Mouse (Mus musculus): ENCODE data around the gene Plch2. TPM values are rescaled to one million over a fixed set of nuclear protein-coding genes. Genes with fewer than 3 reads are reported as not detected.
A peak's percentile ranks its signal among the peaks of the same experiment; 100 is the strongest.

Gene Plch2
- polyA plus RNA-seq, 1 experiment from 2014 or later: 3.1 TPM

- ATAC-seq (ENCODE audit: low FRiP score, low TSS enrichment): no peak
- H3K27me3 ChIP-seq (ENCODE audit: control insufficient read depth, insufficient read depth, low read length): 0 out of 2 replicates have a peak, but pooled peaks cover 3% of the 10 kb centered on the region
- 41% methylated on average over 14 of the region's 14 CpGs for whole genome bisulfite sequencing
- H3K36me3 ChIP-seq (ENCODE audit: control insufficient read depth, insufficient read depth, low read length): no peaks in the 10 kb centered on the region
- H3K27ac ChIP-seq (ENCODE audit: low read depth, low read length): no peak overlapping the region
- no peaks in the 10 kb centered on the region for H3K9me3 ChIP-seq (ENCODE audit: control insufficient read depth, low read length)
- H3K4me1 ChIP-seq (ENCODE audit: control insufficient read depth, insufficient read depth, low read length): peaks cover 8% of the 10 kb centered on the region
- no peak overlapping the region for H3K4me3 ChIP-seq (ENCODE audit: low read length)
- H3K9ac ChIP-seq (ENCODE audit: low read depth, low read length): no peak overlapping the region
- no peak overlapping the region for H3K4me2 ChIP-seq (replicated peaks; ENCODE audit: low read depth, low read length)
These were observed 42.3 kb downstream of the Plch2 start for GRCm38 (mm10) chr4:155014244-155014643.

DNA sequence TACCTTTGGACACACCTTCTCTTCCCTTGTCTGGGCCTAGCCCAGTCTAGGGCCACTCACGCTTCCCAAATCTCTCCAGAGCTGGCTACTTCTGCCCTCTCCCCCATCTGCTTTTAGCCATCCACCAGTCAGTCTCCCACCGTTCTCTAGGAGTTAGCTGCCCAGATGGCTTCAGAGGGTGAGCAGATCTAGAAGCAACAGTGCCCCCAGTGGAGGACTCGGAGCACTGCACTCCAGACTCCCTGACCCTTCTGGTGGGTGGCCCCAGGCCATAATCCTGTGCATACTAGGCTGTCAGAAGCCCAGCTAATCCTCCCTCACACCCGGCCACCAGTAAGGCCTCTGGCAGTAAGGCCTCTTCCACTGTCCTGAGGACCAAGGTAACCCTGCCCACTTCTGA, 43.8 kb downstream of the Plch2 start:
- Histone ChIP-seq H3K9ac (ENCODE audit: low read depth, low read length) (no peak overlapping the region), H3K4me1 (ENCODE audit: control insufficient read depth, insufficient read depth, low read length) (no peaks in the 10 kb centered on the region), H3K27ac (ENCODE audit: low read depth, low read length) (no peak overlapping the region), H3K9me3 (ENCODE audit: control insufficient read depth, low read length) (no peaks in the 10 kb centered on the region), H3K36me3 (ENCODE audit: control insufficient read depth, insufficient read depth, low read length) (no peaks in the 10 kb centered on the region), H3K4me2 (replicated peaks; ENCODE audit: low read depth, low read length) (no peak overlapping the region), H3K4me3 (ENCODE audit: low read length) (no peak overlapping the region), H3K27me3 (ENCODE audit: control insufficient read depth, insufficient read depth, low read length) (0 out of 2 replicates have a peak, but pooled peaks cover 3% of the 10 kb centered on the region)
- WGBS: 9% methylated on average over 4 of the region's 4 CpGs
- ATAC-seq (ENCODE audit: low FRiP score, low TSS enrichment): peak; percentile 41; the same call in 1 of the 2 replicates

DNA sequence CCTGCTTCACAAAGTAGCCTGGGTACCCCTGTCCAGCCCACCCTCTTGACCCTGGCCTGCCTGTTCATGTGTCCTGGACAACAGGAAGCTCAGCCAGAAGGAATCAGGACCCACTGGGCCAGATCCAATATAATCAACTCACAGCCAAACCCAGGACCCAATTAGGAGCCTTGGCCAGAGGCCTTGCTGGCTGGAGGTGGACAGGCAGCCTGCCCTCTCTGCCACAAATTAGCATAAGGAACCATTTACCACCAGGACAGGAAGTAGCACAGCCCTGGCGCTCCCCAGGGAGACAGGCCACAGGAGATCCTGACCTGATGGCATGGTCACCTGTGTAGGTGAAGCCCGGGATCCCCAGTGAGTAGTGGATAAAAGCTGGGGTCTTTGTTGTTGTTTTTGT, 44.5 kb downstream of the Plch2 start:
- ATAC-seq (ENCODE audit: low FRiP score, low TSS enrichment): no peak
- WGBS: 67% methylated on average over 2 of the region's 2 CpGs

DNA sequence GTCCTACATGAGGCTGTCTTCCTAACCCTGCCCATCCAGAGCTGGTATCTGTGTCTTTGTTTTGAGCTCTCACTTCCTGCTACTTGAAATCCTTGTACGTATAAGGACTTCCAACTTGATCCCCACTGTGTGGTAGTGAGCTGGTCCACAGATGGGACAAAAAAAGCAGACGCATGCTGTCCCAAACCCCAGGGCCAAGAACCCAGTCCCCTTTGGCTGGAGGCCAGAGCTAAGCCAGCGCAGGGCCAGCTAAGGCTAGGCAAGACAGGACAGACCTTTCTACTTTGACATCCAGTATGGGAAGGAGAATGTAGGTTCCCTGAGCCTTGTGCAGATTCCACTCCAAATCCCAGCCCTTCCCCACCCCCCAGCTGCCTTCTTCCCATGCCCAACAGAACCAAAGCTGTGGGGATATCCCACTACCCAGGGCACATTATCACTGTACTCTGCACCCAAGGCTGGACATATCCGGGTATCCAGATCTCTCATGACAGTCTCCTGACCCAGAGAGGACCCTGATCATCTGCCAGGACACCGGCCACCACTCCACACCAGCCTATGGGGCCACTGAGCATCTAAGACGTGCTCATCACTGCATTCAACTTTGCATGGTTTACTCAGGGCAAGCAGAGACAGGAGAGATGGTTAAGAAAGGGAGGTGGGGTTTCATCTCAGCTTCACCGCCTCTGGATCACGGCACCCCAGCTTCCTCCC, 45.1 kb downstream of the Plch2 start:
- Histone ChIP-seq H3K27me3 (ENCODE audit: control insufficient read depth, insufficient read depth, low read length) (0 out of 2 replicates have a peak, but pooled peaks cover 3% of the 10 kb centered on the region), H3K9ac (ENCODE audit: low read depth, low read length) (no peak overlapping the region), H3K9me3 (ENCODE audit: control insufficient read depth, low read length) (no peaks in the 10 kb centered on the region), H3K4me2 (replicated peaks; ENCODE audit: low read depth, low read length) (no peak overlapping the region), H3K4me3 (ENCODE audit: low read length) (no peak overlapping the region), H3K4me1 (ENCODE audit: control insufficient read depth, insufficient read depth, low read length) (0 out of 2 replicates have a peak, but pooled peaks cover 3% of the 10 kb centered on the region), H3K36me3 (ENCODE audit: control insufficient read depth, insufficient read depth, low read length) (no peaks in the 10 kb centered on the region), H3K27ac (ENCODE audit: low read depth, low read length) (no peak overlapping the region)
- ATAC-seq (ENCODE audit: low FRiP score, low TSS enrichment): no peak
- WGBS: 85% methylated on average over 8 of the region's 8 CpGs

More for the DNA sequence above, 44.5 kb downstream of the Plch2 start:
- Histone ChIP-seq H3K9me3 (ENCODE audit: control insufficient read depth, low read length) (no peaks in the 10 kb centered on the region), H3K4me2 (replicated peaks; ENCODE audit: low read depth, low read length) (no peak overlapping the region), H3K27me3 (ENCODE audit: control insufficient read depth, insufficient read depth, low read length) (0 out of 2 replicates have a peak, but pooled peaks cover 3% of the 10 kb centered on the region), H3K4me3 (ENCODE audit: low read length) (no peak overlapping the region), H3K9ac (ENCODE audit: low read depth, low read length) (no peak overlapping the region), H3K4me1 (ENCODE audit: control insufficient read depth, insufficient read depth, low read length) (0 out of 2 replicates have a peak, but pooled peaks cover 3% of the 10 kb centered on the region), H3K27ac (ENCODE audit: low read depth, low read length) (no peak overlapping the region), H3K36me3 (ENCODE audit: control insufficient read depth, insufficient read depth, low read length) (no peaks in the 10 kb centered on the region)

DNA sequence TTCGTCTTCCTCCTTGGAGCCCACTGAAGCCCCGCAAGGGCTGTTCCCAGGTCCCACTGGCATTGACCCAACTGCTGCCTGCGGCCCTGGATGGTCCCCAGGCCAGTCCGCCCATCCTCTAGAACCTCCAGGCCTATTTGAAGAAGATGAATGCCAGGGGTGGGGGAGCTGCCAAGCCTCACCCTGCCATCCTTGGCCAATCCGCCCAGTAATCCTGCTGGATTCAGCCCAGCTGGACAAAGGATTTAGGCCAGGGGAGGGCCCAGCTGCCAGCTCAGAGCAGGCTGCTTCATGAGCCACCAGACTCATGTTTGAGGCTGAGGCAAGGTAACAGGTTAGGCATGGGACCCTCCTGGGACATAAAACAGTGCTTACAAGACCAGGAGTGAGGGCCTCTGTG, 45.7 kb downstream of the Plch2 start:
- WGBS: 94% methylated on average over 5 of the region's 5 CpGs
- Histone ChIP-seq H3K4me1 (ENCODE audit: control insufficient read depth, insufficient read depth, low read length) (0 out of 2 replicates have a peak, but pooled peaks cover 3% of the 10 kb centered on the region), H3K27me3 (ENCODE audit: control insufficient read depth, insufficient read depth, low read length) (0 out of 2 replicates have a peak, but pooled peaks cover 3% of the 10 kb centered on the region), H3K4me3 (ENCODE audit: low read length) (no peak overlapping the region), H3K9ac (ENCODE audit: low read depth, low read length) (no peak overlapping the region), H3K9me3 (ENCODE audit: control insufficient read depth, low read length) (no peaks in the 10 kb centered on the region), H3K4me2 (replicated peaks; ENCODE audit: low read depth, low read length) (no peak overlapping the region), H3K27ac (ENCODE audit: low read depth, low read length) (no peak overlapping the region), H3K36me3 (ENCODE audit: control insufficient read depth, insufficient read depth, low read length) (no peaks in the 10 kb centered on the region)
- ATAC-seq (ENCODE audit: low FRiP score, low TSS enrichment): no peak

GRCm38 (mm10) chr4:155009216-155009615, 47.4 kb downstream of the Plch2 start:
- WGBS: 86% methylated on average over 3 of the region's 3 CpGs
- Histone ChIP-seq H3K27ac (ENCODE audit: low read depth, low read length) (no peak overlapping the region), H3K27me3 (ENCODE audit: control insufficient read depth, insufficient read depth, low read length) (0 out of 2 replicates have a peak, but pooled peaks cover 3% of the 10 kb centered on the region), H3K9ac (ENCODE audit: low read depth, low read length) (no peak overlapping the region), H3K4me1 (ENCODE audit: control insufficient read depth, insufficient read depth, low read length) (0 out of 2 replicates have a peak, but pooled peaks cover 5% of the 10 kb centered on the region), H3K9me3 (ENCODE audit: control insufficient read depth, low read length) (no peaks in the 10 kb centered on the region), H3K36me3 (ENCODE audit: control insufficient read depth, insufficient read depth, low read length) (no peaks in the 10 kb centered on the region), H3K4me3 (ENCODE audit: low read length) (no peak overlapping the region), H3K4me2 (replicated peaks; ENCODE audit: low read depth, low read length) (no peak overlapping the region)
- no peak for ATAC-seq (ENCODE audit: low FRiP score, low TSS enrichment)

DNA sequence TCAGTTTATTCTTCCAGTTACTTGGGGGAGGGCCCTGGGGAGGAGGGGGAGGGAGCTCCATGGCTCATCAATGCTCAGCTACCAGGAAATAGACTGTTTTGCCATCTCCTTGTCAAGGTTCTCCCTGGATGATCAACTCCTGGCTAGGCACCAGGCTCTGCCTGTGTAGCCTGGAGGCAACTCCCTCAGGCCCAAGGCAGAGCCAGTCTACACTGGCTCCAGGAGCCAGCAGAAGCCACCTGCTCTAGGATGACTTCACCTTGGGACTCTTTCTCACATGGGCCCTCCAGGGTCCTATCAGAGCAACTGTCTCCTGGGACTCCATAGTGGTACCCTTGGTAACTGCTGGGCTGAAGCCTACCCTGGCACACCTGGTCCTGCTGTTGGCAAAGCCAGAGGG, 48.5 kb downstream of the Plch2 start:
- no peak overlapping the region for H3K27ac ChIP-seq (ENCODE audit: low read depth, low read length)
- ATAC-seq (ENCODE audit: low FRiP score, low TSS enrichment): no peak
- H3K36me3 ChIP-seq (ENCODE audit: control insufficient read depth, insufficient read depth, low read length): no peaks in the 10 kb centered on the region
- H3K27me3 ChIP-seq (ENCODE audit: control insufficient read depth, insufficient read depth, low read length): no peaks in the 10 kb centered on the region
- H3K9ac ChIP-seq (ENCODE audit: low read depth, low read length): no peak overlapping the region
- H3K9me3 ChIP-seq (ENCODE audit: control insufficient read depth, low read length): no peaks in the 10 kb centered on the region
- H3K4me1 ChIP-seq (ENCODE audit: control insufficient read depth, insufficient read depth, low read length): 0 out of 2 replicates have a peak, but pooled peaks cover 5% of the 10 kb centered on the region
- H3K4me3 ChIP-seq (ENCODE audit: low read length): no peak overlapping the region
- no peak overlapping the region for H3K4me2 ChIP-seq (replicated peaks; ENCODE audit: low read depth, low read length)

DNA sequence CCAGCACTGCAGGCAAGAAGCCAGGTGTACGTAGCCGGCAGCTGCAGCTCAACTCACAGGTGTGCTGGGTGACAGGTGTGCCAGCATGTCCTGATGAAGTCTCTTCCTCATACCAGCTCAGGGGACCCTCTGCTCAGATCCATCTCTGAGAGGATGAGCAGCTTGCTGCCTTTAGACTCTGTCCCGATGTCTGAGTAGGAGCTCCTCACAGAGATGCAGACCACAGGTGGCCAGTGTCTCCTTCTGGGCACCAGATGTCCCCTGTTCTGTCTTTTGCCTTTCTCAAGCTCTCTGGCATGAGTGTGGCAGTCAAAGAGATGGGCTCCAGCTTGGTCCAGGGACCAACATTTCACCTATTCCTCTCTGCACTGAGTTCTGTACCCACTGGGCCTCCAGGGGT, 48.9 kb downstream of the Plch2 start:
- H3K9me3 ChIP-seq (ENCODE audit: control insufficient read depth, low read length): no peaks in the 10 kb centered on the region
- H3K4me3 ChIP-seq (ENCODE audit: low read length): no peak overlapping the region
- H3K27me3 ChIP-seq (ENCODE audit: control insufficient read depth, insufficient read depth, low read length): no peaks in the 10 kb centered on the region
- no peaks in the 10 kb centered on the region for H3K36me3 ChIP-seq (ENCODE audit: control insufficient read depth, insufficient read depth, low read length)
- no peak overlapping the region for H3K9ac ChIP-seq (ENCODE audit: low read depth, low read length)
- H3K4me1 ChIP-seq (ENCODE audit: control insufficient read depth, insufficient read depth, low read length): 0 out of 2 replicates have a peak, but pooled peaks cover 5% of the 10 kb centered on the region
- H3K27ac ChIP-seq (ENCODE audit: low read depth, low read length): no peak overlapping the region
- WGBS: 95% methylated on average over 3 of the region's 3 CpGs
- no peak for ATAC-seq (ENCODE audit: low FRiP score, low TSS enrichment)
- no peak overlapping the region for H3K4me2 ChIP-seq (replicated peaks; ENCODE audit: low read depth, low read length)

DNA sequence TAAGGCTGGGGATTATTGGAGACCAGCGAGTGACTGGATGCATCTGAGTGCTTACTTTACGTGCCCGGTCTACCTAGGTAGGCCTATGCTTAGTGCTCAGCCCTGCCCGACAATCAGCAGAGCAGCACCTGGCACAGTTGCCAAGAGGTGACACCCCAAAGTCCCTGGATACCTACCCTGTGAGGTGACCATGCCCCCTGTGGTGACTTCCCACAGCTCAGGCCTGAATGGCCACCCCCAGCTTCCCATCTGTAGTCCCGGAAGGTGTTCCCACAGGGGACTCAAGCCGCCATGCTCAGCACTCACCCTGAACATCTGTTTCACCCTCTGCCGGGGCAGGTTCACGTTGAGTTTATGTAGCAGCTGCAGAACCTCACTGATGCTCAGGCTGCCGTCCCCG, 50.3 kb downstream of the Plch2 start:
- Histone ChIP-seq H3K4me2 (replicated peaks; ENCODE audit: low read depth, low read length) (no peak overlapping the region), H3K36me3 (ENCODE audit: control insufficient read depth, insufficient read depth, low read length) (no peaks in the 10 kb centered on the region), H3K4me3 (ENCODE audit: low read length) (no peak overlapping the region), H3K9me3 (ENCODE audit: control insufficient read depth, low read length) (no peaks in the 10 kb centered on the region), H3K27ac (ENCODE audit: low read depth, low read length) (no peak overlapping the region), H3K9ac (ENCODE audit: low read depth, low read length) (no peak overlapping the region), H3K4me1 (ENCODE audit: control insufficient read depth, insufficient read depth, low read length) (0 out of 2 replicates have a peak, but pooled peaks cover 5% of the 10 kb centered on the region), H3K27me3 (ENCODE audit: control insufficient read depth, insufficient read depth, low read length) (no peaks in the 10 kb centered on the region)
- no peak for ATAC-seq (ENCODE audit: low FRiP score, low TSS enrichment)
- 51% methylated on average over 10 of the region's 10 CpGs for WGBS
